Mouse (Mus musculus) kidney, adult 2 months (tissue): ENCODE measurements around the gene Zfp14. TPM values are rescaled to one million over a fixed set of nuclear protein-coding genes. Genes with fewer than 3 reads are reported as not detected.

ENCODE experiments used
- DNase-seq: peaks from one replicate; pipeline ENCODE4 v3.0.0; 2021
- H3K27ac ChIP-seq: fragments of 200-500 bp; 2 replicates; pipeline ENCODE4 v1.5.1; 2012; ENCODE audit warnings: low read depth, low read length, control low read depth, inconsistent platforms; ENCODE audit not compliant: insufficient read depth
- H3K27me3 ChIP-seq: fragments of 200-500 bp; replicated peaks from 2 replicates; pipeline ENCODE4 v1.6.1; 2012; ENCODE audit warnings: mild to moderate bottlenecking, moderate library complexity, low read length, inconsistent platforms; ENCODE audit not compliant: control insufficient read depth, insufficient read depth
- H3K36me3 ChIP-seq: fragments of 200-500 bp; 2 replicates; pipeline ENCODE4 v1.6.1; 2012; ENCODE audit warnings: mild to moderate bottlenecking, moderate library complexity, low read length, inconsistent platforms; ENCODE audit not compliant: control insufficient read depth, insufficient read depth
- H3K4me1 ChIP-seq: fragments of 200-500 bp; 2 replicates; pipeline ENCODE4 v1.6.1; 2011; ENCODE audit warnings: low read length; ENCODE audit not compliant: control insufficient read depth, insufficient read depth
- H3K4me3 ChIP-seq: fragments of 200-500 bp; 2 replicates; pipeline ENCODE4 v1.5.1; 2011; ENCODE audit warnings: mild to moderate bottlenecking, low read depth, low read length, control low read depth; ENCODE audit not compliant: insufficient read depth
- CTCF ChIP-seq: fragments of 200-500 bp; conservative IDR thresholded peaks from 2 replicates; pipeline ENCODE4 v1.5.1; 2011; ENCODE audit warnings: low read depth, mild to moderate bottlenecking, control low read depth, low read length, moderate library complexity, mixed read lengths; ENCODE audit not compliant: insufficient read depth, insufficient read length
- POLR2A ChIP-seq: fragments of 200-500 bp; IDR thresholded peaks from one replicate; pipeline ENCODE4 v1.6.1; 2011; ENCODE audit warnings: low read depth, low read length, control low read depth
- WGBS: fragments of 180-500 bp; shearing (Covaris S2); methylation state at CpG from one replicate; pipeline ENCODE4 v1.1.7; 2018; 5-methylcytosine and 5-hydroxymethylcytosine counted together
- polyA plus RNA-seq: library from polyadenylated mRNA; depleted of rRNA; stranded (reverse); fragments of >200 nt; gene quantifications from 2 replicates; pipeline ENCODE4 v1.2.3, GENCODE M21; 2012

Zfp14 gene
- polyA plus RNA-seq, 1 experiment = 1.7 TPM

DNA sequence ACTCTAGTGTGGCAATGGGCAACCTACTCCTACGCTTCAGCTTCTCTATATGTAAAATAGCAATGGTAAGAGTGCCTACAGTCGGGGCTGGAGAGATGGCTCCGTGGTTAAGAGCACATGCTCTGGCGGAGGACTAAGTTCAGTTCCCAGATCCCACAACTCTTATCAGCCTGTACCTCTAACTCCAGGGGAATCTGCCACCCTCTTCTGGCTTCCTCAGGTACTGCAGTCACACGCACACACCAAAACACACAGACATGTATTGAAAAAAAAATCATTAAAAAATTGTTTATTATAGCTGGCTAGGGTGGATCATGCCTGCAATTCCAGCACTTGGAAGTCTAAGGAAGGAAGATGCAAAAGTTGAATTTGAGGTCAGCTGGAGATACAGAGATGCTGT is 11.3 kb upstream of the Zfp14 start:
- no peaks in the 10 kb centered on the region for H3K36me3 ChIP-seq
- TF ChIP-seq CTCF (peak; percentile 34), POLR2A (no peak)
- no peaks in the 10 kb centered on the region for H3K4me1 ChIP-seq
- no peak overlapping the region for H3K4me3 ChIP-seq
- 87% methylated on average over 5 of the region's 5 CpGs for WGBS
- no peak overlapping the region for H3K27ac ChIP-seq
- DNase-seq = no peak
- H3K27me3 ChIP-seq = no peaks in the 10 kb centered on the region

DNA sequence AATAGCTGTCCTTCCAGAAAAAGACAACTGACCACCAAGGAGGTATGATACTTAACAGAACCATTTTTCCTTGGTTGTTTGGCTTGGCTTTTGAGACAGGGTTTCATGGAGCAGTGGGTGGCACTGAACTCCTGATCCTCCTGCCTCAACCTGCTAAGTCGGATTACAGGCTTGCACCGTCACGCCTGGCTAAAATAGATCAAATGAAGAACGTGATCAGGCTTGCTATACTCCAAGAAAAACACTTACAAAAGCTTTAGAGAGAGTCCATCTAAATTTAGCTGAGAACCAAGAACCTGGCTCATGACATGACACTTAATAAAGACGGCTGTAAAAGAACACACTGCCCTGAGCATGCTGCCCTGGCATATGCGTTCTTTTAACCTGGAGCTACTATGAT is 9.2 kb upstream of the Zfp14 start:
- no peak for DNase-seq
- Histone ChIP-seq H3K27me3 (no peaks in the 10 kb centered on the region), H3K36me3 (no peaks in the 10 kb centered on the region), H3K4me1 (no peaks in the 10 kb centered on the region), H3K27ac (no peak overlapping the region), H3K4me3 (no peak overlapping the region)
- TF ChIP-seq CTCF = no peak
- TF ChIP-seq POLR2A = no peak
- WGBS = 72% methylated on average over 6 of the region's 6 CpGs

DNA sequence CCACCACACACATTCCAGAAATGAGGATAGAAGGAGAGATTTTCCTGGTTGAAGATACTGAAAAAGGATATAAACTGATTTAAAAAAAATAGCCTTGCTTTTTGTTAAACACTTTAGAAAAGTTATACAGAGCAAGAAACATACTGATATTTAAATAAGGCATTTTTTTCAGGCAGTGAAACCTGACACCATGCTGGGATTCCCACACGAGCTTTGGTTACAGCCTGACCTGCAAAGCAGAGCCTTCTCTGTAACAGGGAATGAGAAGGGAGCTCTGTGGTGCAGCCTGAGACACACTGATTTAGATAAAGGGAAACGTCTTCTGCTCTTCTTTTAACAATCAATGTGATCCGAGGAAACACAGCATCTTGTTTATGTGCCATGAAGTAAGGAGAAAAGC is 2.4 kb upstream of the Zfp14 start:
- Histone ChIP-seq H3K36me3 (no peaks in the 10 kb centered on the region), H3K4me1 (no peaks in the 10 kb centered on the region), H3K27me3 (no peaks in the 10 kb centered on the region), H3K27ac (no peak overlapping the region), H3K4me3 (no peak overlapping the region)
- no peak for DNase-seq
- TF ChIP-seq CTCF (no peak), POLR2A (no peak)
- WGBS = 10% methylated on average over 3 of the region's 3 CpGs

DNA sequence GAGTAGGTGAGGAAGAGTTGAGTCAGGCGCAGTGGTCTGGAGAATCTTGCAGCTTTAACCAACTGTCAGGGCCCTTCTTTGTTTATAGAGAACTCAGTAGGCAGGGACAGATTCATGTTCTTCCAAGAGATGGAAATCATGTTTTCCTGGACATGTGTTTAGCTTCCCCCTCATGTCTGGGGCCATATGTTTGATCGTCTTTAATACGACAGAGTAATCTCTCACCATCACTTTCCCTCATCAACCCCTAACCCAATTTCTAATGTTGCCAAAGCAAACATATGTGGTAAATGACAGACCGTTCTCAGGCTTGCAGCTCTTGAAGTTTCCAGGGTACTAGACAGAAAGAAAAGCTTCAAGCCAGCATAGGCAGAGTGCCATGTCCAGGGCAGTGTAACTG is 3.1 kb downstream of the Zfp14 start:
- Histone ChIP-seq H3K4me1 (no peaks in the 10 kb centered on the region), H3K27me3 (no peaks in the 10 kb centered on the region), H3K27ac (no peak overlapping the region), H3K4me3 (no peak overlapping the region), H3K36me3 (no peaks in the 10 kb centered on the region)
- TF ChIP-seq POLR2A = no peak
- TF ChIP-seq CTCF = no peak
- no peak for DNase-seq
- 93% methylated on average over 4 of the region's 4 CpGs for WGBS

DNA sequence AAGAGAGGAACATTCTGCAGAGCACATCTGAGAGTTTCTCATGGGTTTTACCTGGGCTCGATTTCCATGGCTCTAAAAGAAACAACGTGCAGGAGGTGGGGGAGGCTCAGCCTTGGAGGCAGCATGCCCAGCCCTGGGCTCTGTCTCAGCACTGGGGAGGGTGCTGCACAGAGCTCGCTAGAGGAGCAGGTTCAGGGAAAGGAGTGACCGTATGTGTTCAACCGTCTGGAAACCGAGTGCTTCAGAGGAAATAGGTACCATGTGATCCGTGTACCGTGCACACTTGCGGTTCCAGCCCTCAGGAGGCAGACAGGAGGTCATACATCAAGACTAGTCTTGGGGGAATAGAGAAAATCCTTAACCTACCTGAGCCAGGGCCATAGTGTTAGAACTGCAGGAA is 6.8 kb downstream of the Zfp14 start:
- H3K36me3 ChIP-seq = no peaks in the 10 kb centered on the region
- 26% methylated on average over 9 of the region's 9 CpGs for WGBS
- no peaks in the 10 kb centered on the region for H3K4me1 ChIP-seq
- no peak for DNase-seq
- no peak overlapping the region for H3K4me3 ChIP-seq
- TF ChIP-seq CTCF (no peak), POLR2A (no peak)
- H3K27me3 ChIP-seq = no peaks in the 10 kb centered on the region
- no peak overlapping the region for H3K27ac ChIP-seq

DNA sequence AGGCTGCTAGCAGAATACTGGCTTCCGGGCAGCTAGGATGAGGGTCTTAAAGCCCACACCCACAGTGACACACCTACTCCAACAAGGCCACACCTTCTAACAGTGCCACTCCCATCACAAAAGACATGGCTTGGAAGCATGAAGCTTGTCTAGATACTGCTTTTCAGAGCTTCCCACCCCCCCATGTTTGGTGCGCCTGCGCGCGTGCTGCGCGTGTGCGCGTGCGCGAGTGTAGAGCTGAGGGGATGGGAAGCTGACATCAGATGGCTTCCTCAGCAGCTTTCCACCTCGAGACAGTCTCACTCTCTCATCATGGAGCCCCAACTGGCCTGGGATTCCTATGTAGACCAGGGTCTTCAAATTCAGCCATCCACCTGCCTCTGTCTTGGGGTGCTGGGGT is 16.8 kb downstream of the Zfp14 start:
- 95% methylated on average over 12 of the region's 12 CpGs for WGBS
- Histone ChIP-seq H3K4me1 (no peaks in the 10 kb centered on the region), H3K36me3 (no peaks in the 10 kb centered on the region), H3K4me3 (no peak overlapping the region), H3K27ac (no peak overlapping the region), H3K27me3 (no peaks in the 10 kb centered on the region)
- no peak for DNase-seq
- TF ChIP-seq POLR2A (no peak), CTCF (no peak)

DNA sequence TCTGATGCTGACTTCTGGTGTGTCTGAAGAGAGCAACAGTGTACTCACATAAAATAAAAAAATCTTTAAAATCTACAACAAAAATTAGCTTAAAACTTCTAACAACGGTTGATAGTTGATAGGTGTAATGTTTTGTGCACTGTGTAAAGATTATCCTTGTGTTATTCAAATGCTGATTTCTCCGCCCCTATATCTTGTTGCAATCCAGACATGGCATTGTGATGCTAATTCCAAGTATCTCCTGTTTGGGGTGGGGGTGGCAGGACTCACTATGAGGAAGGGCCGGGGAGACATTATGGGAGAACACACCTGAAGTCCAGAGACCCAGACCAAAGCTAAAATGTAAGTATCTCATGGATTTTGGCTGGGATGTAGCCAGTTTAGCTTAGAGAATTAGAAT is 19.8 kb downstream of the Zfp14 start:
- WGBS = 87% methylated on average over 3 of the region's 3 CpGs
- DNase-seq = no peak
- no peak overlapping the region for H3K4me3 ChIP-seq
- H3K36me3 ChIP-seq = no peaks in the 10 kb centered on the region
- no peaks in the 10 kb centered on the region for H3K27me3 ChIP-seq
- H3K27ac ChIP-seq = no peak overlapping the region
- no peaks in the 10 kb centered on the region for H3K4me1 ChIP-seq
- TF ChIP-seq CTCF (no peak), POLR2A (no peak)

DNA sequence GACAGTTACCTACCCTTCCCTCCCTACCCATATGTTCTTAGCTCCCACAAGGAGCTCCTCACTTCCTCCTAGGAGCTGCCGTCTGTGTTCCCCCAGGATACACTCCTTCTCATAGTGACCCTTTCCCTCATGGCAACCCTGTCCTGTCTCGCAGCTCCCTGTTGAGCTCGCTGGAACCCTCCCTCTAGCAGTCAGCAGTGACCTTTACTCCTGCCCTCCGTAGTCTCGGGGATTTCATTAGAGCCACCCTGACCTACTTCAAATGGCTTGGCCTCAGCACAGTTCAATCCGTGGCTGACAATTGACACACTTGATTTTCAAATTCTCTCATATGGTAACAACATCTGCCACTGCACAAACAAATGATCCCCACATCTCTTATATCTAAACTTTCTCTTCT is 20.5 kb downstream of the Zfp14 start:
- no peaks in the 10 kb centered on the region for H3K27me3 ChIP-seq
- H3K36me3 ChIP-seq = no peaks in the 10 kb centered on the region
- H3K27ac ChIP-seq = no peak overlapping the region
- no peak for TF ChIP-seq CTCF
- TF ChIP-seq POLR2A = no peak
- DNase-seq = peak; percentile 51
- 14% methylated on average over 6 of the region's 6 CpGs for WGBS
- no peaks in the 10 kb centered on the region for H3K4me1 ChIP-seq
- no peak overlapping the region for H3K4me3 ChIP-seq
